Mouse (Mus musculus): Measurements from ENCODE around the gene Rims1. TPM values are rescaled to one million over a fixed set of nuclear protein-coding genes. Genes with fewer than 3 reads are reported as not detected.

The Rims1 gene
- polyA plus RNA-seq, 1 experiment, result not detected

GRCm38 (mm10) chr1:22512421-22512820, 293.4 kb downstream of the Rims1 start:
- WGBS, result 89% methylated on average over 16 of the region's 16 CpGs
- Histone ChIP-seq H3K27ac (ENCODE audit: insufficient read depth, low read depth, low read length) (no peak overlapping the region), H3K4me1 (ENCODE audit: control insufficient read depth, insufficient read depth, low read length) (no peaks in the 10 kb centered on the region), H3K4me3 (ENCODE audit: insufficient read depth, low read depth, low read length) (no peak overlapping the region)
- no peak for TF ChIP-seq CTCF (IDR thresholded peaks at IDR 0.05; ENCODE audit: insufficient read depth, low read depth, low read length)
- TF ChIP-seq POLR2A (IDR thresholded peaks at IDR 0.05; ENCODE audit: insufficient read depth, low read depth, low read length), result no peak

GRCm38 (mm10) chr1:22511614-22512013, 294.2 kb downstream of the Rims1 start:
- WGBS, result 88% methylated on average over 9 of the region's 9 CpGs
- no peak overlapping the region for H3K4me3 ChIP-seq (ENCODE audit: insufficient read depth, low read depth, low read length)
- H3K27ac ChIP-seq (ENCODE audit: insufficient read depth, low read depth, low read length), result no peak overlapping the region

GRCm38 (mm10) chr1:22508735-22509615, 296.8 kb downstream of the Rims1 start:
- Histone ChIP-seq H3K27ac (ENCODE audit: insufficient read depth, low read depth, low read length) (no peak overlapping the region), H3K4me1 (ENCODE audit: control insufficient read depth, insufficient read depth, low read length) (no peaks in the 10 kb centered on the region), H3K4me3 (ENCODE audit: insufficient read depth, low read depth, low read length) (no peak overlapping the region)
- no peak for TF ChIP-seq POLR2A (IDR thresholded peaks at IDR 0.05; ENCODE audit: insufficient read depth, low read depth, low read length)
- no peak for TF ChIP-seq CTCF (IDR thresholded peaks at IDR 0.05; ENCODE audit: insufficient read depth, low read depth, low read length)
- 77% methylated on average over 11 of the region's 11 CpGs for WGBS

More at GRCm38 (mm10) chr1:22511614-22512013, 294.2 kb downstream of the Rims1 start:
- TF ChIP-seq POLR2A (IDR thresholded peaks at IDR 0.05; ENCODE audit: insufficient read depth, low read depth, low read length) (no peak), CTCF (IDR thresholded peaks at IDR 0.05; ENCODE audit: insufficient read depth, low read depth, low read length) (no peak)
- H3K4me1 ChIP-seq (ENCODE audit: control insufficient read depth, insufficient read depth, low read length), result no peaks in the 10 kb centered on the region

- H3K4me3 ChIP-seq (ENCODE audit: insufficient read depth, low read depth, low read length), result no peak overlapping the region
Measured at GRCm38 (mm10) chr1:22487270-22487864, 318.4 kb downstream of the Rims1 start.

GRCm38 (mm10) chr1:22476220-22476619, 329.6 kb downstream of the Rims1 start:
- no peak overlapping the region for H3K27ac ChIP-seq (ENCODE audit: insufficient read depth, low read depth, low read length)
- no peak overlapping the region for H3K4me3 ChIP-seq (ENCODE audit: insufficient read depth, low read depth, low read length)
- TF ChIP-seq CTCF (IDR thresholded peaks at IDR 0.05; ENCODE audit: insufficient read depth, low read depth, low read length) (no peak), POLR2A (IDR thresholded peaks at IDR 0.05; ENCODE audit: insufficient read depth, low read depth, low read length) (no peak)
- WGBS, result 91% methylated on average over 2 of the region's 2 CpGs
- no peaks in the 10 kb centered on the region for H3K4me1 ChIP-seq (ENCODE audit: control insufficient read depth, insufficient read depth, low read length)

More at GRCm38 (mm10) chr1:22487270-22487864, 318.4 kb downstream of the Rims1 start:
- H3K4me1 ChIP-seq (ENCODE audit: control insufficient read depth, insufficient read depth, low read length), result no peaks in the 10 kb centered on the region
- H3K27ac ChIP-seq (ENCODE audit: insufficient read depth, low read depth, low read length), result no peak overlapping the region
- TF ChIP-seq POLR2A (IDR thresholded peaks at IDR 0.05; ENCODE audit: insufficient read depth, low read depth, low read length) (no peak), CTCF (IDR thresholded peaks at IDR 0.05; ENCODE audit: insufficient read depth, low read depth, low read length) (no peak)
- WGBS, result 46% methylated on average over 7 of the region's 7 CpGs

- H3K4me3 ChIP-seq (ENCODE audit: insufficient read depth, low read depth, low read length), result no peak overlapping the region
- WGBS, result 89% methylated on average over 3 of the region's 3 CpGs
- H3K4me1 ChIP-seq (ENCODE audit: control insufficient read depth, insufficient read depth, low read length), result no peaks in the 10 kb centered on the region
- TF ChIP-seq POLR2A (IDR thresholded peaks at IDR 0.05; ENCODE audit: insufficient read depth, low read depth, low read length), result no peak
- no peak for TF ChIP-seq CTCF (IDR thresholded peaks at IDR 0.05; ENCODE audit: insufficient read depth, low read depth, low read length)
- H3K27ac ChIP-seq (ENCODE audit: insufficient read depth, low read depth, low read length), result no peak overlapping the region
Measured at GRCm38 (mm10) chr1:22467033-22467432, 338.8 kb downstream of the Rims1 start.

GRCm38 (mm10) chr1:22466597-22466996, 339.2 kb downstream of the Rims1 start:
- TF ChIP-seq CTCF (IDR thresholded peaks at IDR 0.05; ENCODE audit: insufficient read depth, low read depth, low read length), result no peak
- TF ChIP-seq POLR2A (IDR thresholded peaks at IDR 0.05; ENCODE audit: insufficient read depth, low read depth, low read length), result no peak
- WGBS, result 21% methylated on average over 2 of the region's 2 CpGs

GRCm38 (mm10) chr1:22424020-22424419, 381.8 kb downstream of the Rims1 start:
- Histone ChIP-seq H3K27ac (ENCODE audit: insufficient read depth, low read depth, low read length) (no peak overlapping the region), H3K4me1 (ENCODE audit: control insufficient read depth, insufficient read depth, low read length) (no peaks in the 10 kb centered on the region), H3K4me3 (ENCODE audit: insufficient read depth, low read depth, low read length) (no peak overlapping the region)
- TF ChIP-seq CTCF (IDR thresholded peaks at IDR 0.05; ENCODE audit: insufficient read depth, low read depth, low read length), result no peak
- no peak for TF ChIP-seq POLR2A (IDR thresholded peaks at IDR 0.05; ENCODE audit: insufficient read depth, low read depth, low read length)
- 92% methylated on average over 2 of the region's 2 CpGs for WGBS

More at GRCm38 (mm10) chr1:22466597-22466996, 339.2 kb downstream of the Rims1 start:
- Histone ChIP-seq H3K27ac (ENCODE audit: insufficient read depth, low read depth, low read length) (no peak overlapping the region), H3K4me3 (ENCODE audit: insufficient read depth, low read depth, low read length) (no peak overlapping the region), H3K4me1 (ENCODE audit: control insufficient read depth, insufficient read depth, low read length) (no peaks in the 10 kb centered on the region)

- Histone ChIP-seq H3K4me3 (ENCODE audit: insufficient read depth, low read depth, low read length) (no peak overlapping the region), H3K27ac (ENCODE audit: insufficient read depth, low read depth, low read length) (no peak overlapping the region), H3K4me1 (ENCODE audit: control insufficient read depth, insufficient read depth, low read length) (no peaks in the 10 kb centered on the region)
- WGBS, result 82% methylated on average over 5 of the region's 5 CpGs
- TF ChIP-seq POLR2A (IDR thresholded peaks at IDR 0.05; ENCODE audit: insufficient read depth, low read depth, low read length), result no peak
- TF ChIP-seq CTCF (IDR thresholded peaks at IDR 0.05; ENCODE audit: insufficient read depth, low read depth, low read length), result no peak
Measured at GRCm38 (mm10) chr1:22422102-22422501, 383.7 kb downstream of the Rims1 start.

All from olfactory bulb, adult 2 months (tissue).